Mouse (Mus musculus): ENCODE results near the gene Shd. TPM values are rescaled to one million over a fixed set of nuclear protein-coding genes. Genes with fewer than 3 reads are reported as not detected.

Shd gene
- polyA plus RNA-seq, 1 experiment: 2.2 TPM

DNA sequence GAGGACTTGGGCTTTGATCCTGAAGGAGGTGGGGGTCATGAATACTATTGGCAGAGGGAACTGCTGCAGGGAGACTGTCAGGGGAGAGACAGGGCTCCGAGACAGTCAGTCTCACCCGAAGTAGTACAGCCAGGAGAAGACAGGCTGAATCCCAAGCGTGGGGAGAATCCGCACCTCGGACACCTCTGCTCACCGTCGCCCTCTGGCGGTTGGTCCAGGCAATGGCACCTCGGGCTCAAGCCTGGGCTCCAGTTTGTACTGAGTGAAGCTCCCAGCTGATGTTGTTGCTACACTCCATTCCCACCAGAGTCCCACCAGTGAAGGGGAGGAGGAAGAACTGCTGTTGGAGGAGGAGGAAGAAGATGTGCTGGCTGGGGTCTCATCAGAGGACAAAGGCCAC is 40.4 kb downstream of the Shd start:
- peaks cover 8% of the 10 kb centered on the region for H3K36me3 ChIP-seq (ENCODE audit: control insufficient read depth, insufficient read depth, low read length)
- H3K27ac ChIP-seq (ENCODE audit: insufficient read depth, low read length): no peak overlapping the region
- peaks cover 10% of the 10 kb centered on the region; the same call in 1 of the 2 replicates for H3K4me1 ChIP-seq (ENCODE audit: control insufficient read depth, insufficient read depth, insufficient read length)
- WGBS: 14% methylated on average over 9 of the region's 9 CpGs
- H3K4me3 ChIP-seq (ENCODE audit: extremely low read depth, insufficient read depth, insufficient read length): no peak overlapping the region
- no peaks in the 10 kb centered on the region for H3K27me3 ChIP-seq (ENCODE audit: control insufficient read depth, insufficient read depth, low read length)
- TF ChIP-seq POLR2A (IDR thresholded peaks at IDR 0.05; ENCODE audit: low read depth, low read length) (no peak), CTCF (IDR thresholded peaks at IDR 0.05; ENCODE audit: extremely low read depth, insufficient read depth, insufficient read length, insufficient replicate concordance) (peak; percentile 97)
- peak in 1 of 2 experiments; percentile 75 for DNase-seq (ENCODE audit: low read depth in 1 of 2, low spot score in 2 of 2)

DNA sequence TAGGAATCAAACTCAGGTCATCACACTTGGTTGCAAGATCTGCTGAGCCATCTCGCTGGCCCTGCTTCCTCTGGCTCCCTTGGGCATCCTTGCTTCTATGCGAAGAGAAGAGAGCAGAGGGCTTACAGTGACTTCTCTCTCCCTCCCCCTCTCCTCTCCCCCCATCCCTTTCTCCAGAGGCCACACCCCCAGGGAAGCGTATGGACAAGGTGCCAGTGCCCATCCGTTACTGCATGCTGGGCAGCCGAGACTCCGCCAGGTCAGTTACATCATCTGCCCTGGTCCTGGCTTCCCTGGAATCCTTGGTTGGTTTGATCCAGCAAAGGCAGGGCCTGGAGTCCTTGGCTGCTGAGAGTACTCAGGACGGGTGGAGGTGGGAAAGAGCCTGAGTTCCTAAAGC is 41.2 kb downstream of the Shd start:
- no peak for TF ChIP-seq CTCF (IDR thresholded peaks at IDR 0.05; ENCODE audit: extremely low read depth, insufficient read depth, insufficient read length, insufficient replicate concordance)
- Histone ChIP-seq H3K4me1 (ENCODE audit: control insufficient read depth, insufficient read depth, insufficient read length) (peaks cover 10% of the 10 kb centered on the region; the same call in 1 of the 2 replicates), H3K27me3 (ENCODE audit: control insufficient read depth, insufficient read depth, low read length) (no peaks in the 10 kb centered on the region), H3K4me3 (ENCODE audit: extremely low read depth, insufficient read depth, insufficient read length) (no peak overlapping the region), H3K27ac (ENCODE audit: insufficient read depth, low read length) (no peak overlapping the region), H3K36me3 (ENCODE audit: control insufficient read depth, insufficient read depth, low read length) (peaks cover 14% of the 10 kb centered on the region)
- WGBS: 94% methylated on average over 7 of the region's 7 CpGs
- no peak for DNase-seq (ENCODE audit: low read depth in 1 of 2, low spot score in 2 of 2)

DNA sequence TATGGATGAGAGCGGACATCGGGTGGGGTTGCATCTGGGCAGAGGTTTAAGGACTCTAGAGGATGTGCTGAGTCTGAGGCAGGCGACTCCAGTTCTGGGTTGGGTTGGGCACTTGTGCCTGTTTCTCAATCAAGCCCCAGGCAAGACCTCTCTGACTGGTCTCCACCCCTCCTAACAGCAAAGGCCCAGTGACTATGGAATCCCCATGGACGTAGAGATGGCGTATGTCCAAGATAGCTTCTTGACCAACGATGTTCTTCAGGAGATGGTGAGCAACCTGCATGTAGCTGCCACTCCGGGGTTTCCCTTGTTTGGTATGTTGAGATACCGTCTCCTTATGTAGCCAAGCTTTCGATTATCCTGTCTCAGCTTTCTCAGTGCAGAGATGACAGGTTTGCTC is 45.0 kb downstream of the Shd start:
- TF ChIP-seq CTCF (IDR thresholded peaks at IDR 0.05; ENCODE audit: extremely low read depth, insufficient read depth, insufficient read length, insufficient replicate concordance): no peak
- TF ChIP-seq POLR2A (IDR thresholded peaks at IDR 0.05; ENCODE audit: low read depth, low read length): no peak
- H3K36me3 ChIP-seq (ENCODE audit: control insufficient read depth, insufficient read depth, low read length): peaks cover 34% of the 10 kb centered on the region
- H3K4me1 ChIP-seq (ENCODE audit: control insufficient read depth, insufficient read depth, insufficient read length): peaks cover 7% of the 10 kb centered on the region; the same call in 1 of the 2 replicates
- H3K4me3 ChIP-seq (ENCODE audit: extremely low read depth, insufficient read depth, insufficient read length): no peak overlapping the region
- WGBS: 95% methylated on average over 9 of the region's 9 CpGs
- no peaks in the 10 kb centered on the region for H3K27me3 ChIP-seq (ENCODE audit: control insufficient read depth, insufficient read depth, low read length)
- no peak for DNase-seq (ENCODE audit: low read depth in 1 of 2, low spot score in 2 of 2)
- no peak overlapping the region for H3K27ac ChIP-seq (ENCODE audit: insufficient read depth, low read length)

DNA sequence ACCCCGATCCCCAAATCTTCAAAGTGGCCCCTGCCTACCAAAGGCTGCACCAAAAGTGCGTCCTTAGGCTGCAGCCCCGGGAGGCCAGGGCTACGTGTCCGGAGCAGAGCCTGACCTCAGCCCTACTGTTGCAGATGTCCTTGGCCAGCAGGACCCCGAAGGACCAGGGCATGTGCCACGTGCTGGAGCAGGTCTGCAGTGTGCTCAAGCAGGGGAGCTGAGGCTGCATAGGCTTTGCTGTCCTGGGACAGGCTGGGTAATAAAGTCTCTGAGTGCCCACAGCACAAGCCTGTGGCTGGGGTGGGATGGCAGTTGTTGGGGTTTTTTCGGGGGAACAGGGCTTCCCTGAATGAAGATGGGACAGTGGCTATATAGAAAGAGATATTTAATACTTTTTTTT is 46.1 kb downstream of the Shd start:
- Histone ChIP-seq H3K36me3 (ENCODE audit: control insufficient read depth, insufficient read depth, low read length) (peaks cover 34% of the 10 kb centered on the region), H3K4me3 (ENCODE audit: extremely low read depth, insufficient read depth, insufficient read length) (no peak overlapping the region), H3K27me3 (ENCODE audit: control insufficient read depth, insufficient read depth, low read length) (no peaks in the 10 kb centered on the region), H3K4me1 (ENCODE audit: control insufficient read depth, insufficient read depth, insufficient read length) (peaks cover 14% of the 10 kb centered on the region), H3K27ac (ENCODE audit: insufficient read depth, low read length) (no peak overlapping the region)
- no peak for TF ChIP-seq CTCF (IDR thresholded peaks at IDR 0.05; ENCODE audit: extremely low read depth, insufficient read depth, insufficient read length, insufficient replicate concordance)
- TF ChIP-seq POLR2A (IDR thresholded peaks at IDR 0.05; ENCODE audit: low read depth, low read length): no peak
- no peak for DNase-seq (ENCODE audit: low read depth in 1 of 2, low spot score in 2 of 2)
- WGBS: 92% methylated on average over 8 of the region's 8 CpGs

DNA sequence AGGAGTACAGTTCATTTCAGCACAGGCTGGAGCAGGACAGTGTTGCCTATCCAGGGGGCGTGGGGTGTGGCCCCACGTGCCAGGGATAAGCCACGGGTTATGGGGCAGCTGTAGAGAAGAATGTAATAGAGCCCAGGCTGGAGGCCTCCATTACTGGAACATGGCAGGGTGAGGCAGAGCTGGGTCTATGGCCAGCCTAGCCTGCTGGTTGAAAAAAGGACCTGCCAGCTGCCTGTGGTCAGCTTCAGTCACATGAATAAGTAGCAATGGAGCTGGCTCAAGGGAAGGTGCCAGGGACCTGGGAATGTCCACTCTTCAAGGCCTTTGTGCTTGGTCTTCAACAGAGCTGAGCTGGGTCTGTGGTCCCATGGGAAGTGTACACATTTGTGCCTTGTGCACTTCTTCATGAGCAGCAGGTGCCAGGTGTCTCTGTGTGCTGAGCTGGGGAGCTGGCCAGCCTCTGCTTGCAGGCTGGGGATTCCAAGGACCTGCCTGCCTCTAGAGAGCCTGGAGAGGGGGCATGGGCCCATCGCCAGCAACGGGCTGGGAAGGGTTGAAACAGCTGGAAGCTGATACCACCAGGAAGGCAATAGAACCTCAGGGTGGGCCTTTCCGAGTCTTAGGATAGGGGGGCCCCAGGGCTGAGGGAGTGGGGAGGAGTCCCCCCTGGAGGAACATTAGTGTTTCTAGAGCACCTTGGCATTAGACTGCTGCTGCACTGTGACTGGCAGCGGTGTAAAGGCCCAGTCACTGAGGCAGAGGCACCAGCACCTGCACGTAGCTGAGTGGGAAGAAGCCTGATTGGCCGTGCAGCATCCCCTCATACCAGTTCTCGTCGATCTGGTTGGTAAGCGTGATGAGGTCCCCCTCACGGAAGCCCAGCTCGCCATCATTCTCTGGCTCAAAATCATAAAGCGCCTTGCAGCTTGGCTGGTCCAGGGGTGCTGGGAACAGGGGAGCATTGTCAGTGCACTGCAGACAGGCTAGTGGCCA is 46.8 kb downstream of the Shd start:
- H3K4me1 ChIP-seq (ENCODE audit: control insufficient read depth, insufficient read depth, insufficient read length): peaks cover 21% of the 10 kb centered on the region
- H3K27ac ChIP-seq (ENCODE audit: insufficient read depth, low read length): no peak overlapping the region
- TF ChIP-seq CTCF (IDR thresholded peaks at IDR 0.05; ENCODE audit: extremely low read depth, insufficient read depth, insufficient read length, insufficient replicate concordance) (no peak), POLR2A (IDR thresholded peaks at IDR 0.05; ENCODE audit: low read depth, low read length) (no peak)
- no peaks in the 10 kb centered on the region for H3K27me3 ChIP-seq (ENCODE audit: control insufficient read depth, insufficient read depth, low read length)
- peaks cover 34% of the 10 kb centered on the region for H3K36me3 ChIP-seq (ENCODE audit: control insufficient read depth, insufficient read depth, low read length)
- no peak for DNase-seq (ENCODE audit: low read depth in 1 of 2, low spot score in 2 of 2)
- no peak overlapping the region for H3K4me3 ChIP-seq (ENCODE audit: extremely low read depth, insufficient read depth, insufficient read length)
- WGBS: 94% methylated on average over 15 of the region's 15 CpGs

DNA sequence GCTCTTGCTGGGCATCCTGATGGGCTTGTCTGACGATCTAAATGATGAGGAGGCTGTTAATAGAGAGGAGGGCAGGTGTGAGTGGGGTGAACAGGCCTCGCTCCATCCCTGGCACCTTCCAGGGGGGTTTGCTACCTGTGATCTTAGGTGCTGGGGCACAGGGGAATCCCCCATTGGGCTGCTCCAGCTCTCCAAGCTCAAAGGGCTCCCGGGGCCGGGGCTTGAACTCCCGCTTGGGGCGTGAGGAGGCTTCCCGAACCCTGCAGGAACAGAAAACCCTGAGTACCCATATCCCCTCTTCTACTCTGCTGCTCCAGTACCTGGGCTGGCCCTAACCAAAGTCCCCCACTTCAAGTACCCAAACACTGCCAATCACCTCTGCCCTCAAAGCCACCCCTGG is 47.6 kb downstream of the Shd start:
- Histone ChIP-seq H3K27ac (ENCODE audit: insufficient read depth, low read length) (no peak overlapping the region), H3K4me3 (ENCODE audit: extremely low read depth, insufficient read depth, insufficient read length) (no peak overlapping the region), H3K4me1 (ENCODE audit: control insufficient read depth, insufficient read depth, insufficient read length) (peaks cover 28% of the 10 kb centered on the region), H3K36me3 (ENCODE audit: control insufficient read depth, insufficient read depth, low read length) (peaks cover 34% of the 10 kb centered on the region), H3K27me3 (ENCODE audit: control insufficient read depth, insufficient read depth, low read length) (no peaks in the 10 kb centered on the region)
- TF ChIP-seq CTCF (IDR thresholded peaks at IDR 0.05; ENCODE audit: extremely low read depth, insufficient read depth, insufficient read length, insufficient replicate concordance) (no peak), POLR2A (IDR thresholded peaks at IDR 0.05; ENCODE audit: low read depth, low read length) (no peak)
- WGBS: 91% methylated on average over 7 of the region's 7 CpGs
- DNase-seq (ENCODE audit: low read depth in 1 of 2, low spot score in 2 of 2): no peak

Data from spleen, adult 2 months (tissue).